Mouse (Mus musculus): ENCODE measurements around the gene Pdcd1lg2.

Pdcd1lg2 gene

DNA sequence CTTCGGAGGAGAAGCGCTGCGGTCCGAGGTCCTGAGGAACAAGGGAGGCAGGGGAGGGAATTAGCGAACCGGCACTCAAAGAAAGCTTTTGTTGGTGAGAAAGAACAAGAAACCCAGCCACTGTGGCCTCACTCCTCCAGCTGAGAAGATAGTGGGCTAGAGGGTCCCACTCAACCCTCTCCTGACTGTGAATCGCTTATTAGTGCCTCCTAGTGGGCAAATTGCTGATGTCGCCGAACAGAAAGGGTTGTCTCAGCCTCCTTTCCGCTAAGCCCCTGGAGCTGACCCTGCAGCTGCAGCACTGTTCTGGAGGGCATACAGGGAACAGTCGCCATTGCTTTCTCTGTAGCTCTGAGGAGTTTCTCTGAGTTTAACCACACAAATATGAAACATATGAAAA, 90.4 kb downstream of the Pdcd1lg2 start:
- no peak for DNase-seq

DNA sequence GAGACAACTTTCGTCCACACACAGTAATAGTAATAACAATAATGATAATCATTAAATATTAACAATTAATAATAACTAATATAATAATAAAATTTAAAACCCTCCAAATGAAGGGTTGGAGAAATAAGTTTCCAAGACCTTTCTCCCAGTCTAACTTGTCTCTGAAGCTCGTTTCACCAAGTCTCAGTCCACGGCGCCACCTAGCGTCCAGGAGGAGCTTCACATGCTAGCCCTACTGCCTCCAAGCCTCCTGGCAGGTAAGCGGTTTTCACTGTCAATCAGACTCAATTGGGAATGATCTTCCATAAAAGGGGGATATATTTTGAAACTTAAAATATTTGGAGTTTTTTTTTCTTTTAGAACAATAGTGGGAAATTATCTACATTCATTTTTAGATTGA, 90.8 kb downstream of the Pdcd1lg2 start:
- DNase-seq = peak; percentile 65

DNA sequence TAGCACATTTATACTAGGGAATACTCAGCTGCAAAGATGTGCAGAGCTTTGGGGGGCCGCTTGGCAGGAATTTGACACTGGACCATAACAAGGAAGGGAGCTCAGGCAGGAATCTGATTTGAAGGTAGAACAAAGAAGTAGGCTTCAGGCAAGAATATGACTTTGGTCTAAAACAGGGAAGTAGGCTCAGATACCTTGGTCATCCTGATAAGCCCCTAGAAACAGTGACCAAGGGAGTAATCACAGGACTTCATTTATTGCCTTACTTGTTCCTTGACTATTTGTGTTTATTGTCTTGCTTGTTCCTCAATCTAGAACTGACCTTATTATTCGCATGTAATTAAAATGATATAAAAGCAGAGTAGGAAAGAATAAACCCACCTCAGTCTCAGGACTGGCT, 93.4 kb downstream of the Pdcd1lg2 start:
- no peak for DNase-seq

DNA sequence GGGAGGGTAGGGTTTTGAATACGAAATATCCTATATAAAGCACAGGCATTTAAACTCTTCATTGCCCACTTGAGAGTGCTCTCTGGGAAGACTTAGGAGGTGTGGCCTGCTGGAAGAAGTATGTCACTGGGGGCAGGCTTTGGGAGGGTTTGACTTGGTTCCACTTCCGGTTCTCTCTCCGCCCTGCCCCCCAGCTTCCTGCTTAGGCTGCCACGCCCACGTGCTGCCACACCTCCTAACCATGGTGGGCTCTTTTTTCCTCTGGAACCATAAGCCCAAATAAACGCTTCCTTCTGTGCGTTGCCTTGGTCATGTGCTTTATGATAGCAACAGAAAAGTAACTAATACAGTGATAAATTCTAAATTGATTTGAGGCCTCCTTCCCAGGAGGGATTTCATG, 94.9 kb downstream of the Pdcd1lg2 start:
- DNase-seq = no peak

DNA sequence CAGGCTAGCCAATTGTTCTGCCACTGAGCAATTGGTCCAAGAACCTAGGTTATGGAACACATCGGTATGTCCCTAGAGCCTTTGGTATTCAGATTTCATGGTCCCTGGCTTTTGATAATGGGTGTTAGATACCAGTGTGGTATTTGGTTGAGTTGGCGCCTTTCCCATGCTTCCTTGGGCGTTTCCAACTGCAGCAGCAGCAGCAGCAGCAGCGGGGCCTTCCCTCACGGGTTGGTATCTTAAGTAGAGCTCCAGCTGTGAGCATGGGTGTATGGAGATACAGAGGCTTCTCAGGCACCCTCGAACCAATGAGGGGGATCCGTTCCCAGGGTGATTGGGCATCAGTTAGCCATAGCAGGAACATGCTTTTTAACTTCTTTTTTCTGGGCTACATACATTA, 97.5 kb downstream of the Pdcd1lg2 start:
- no peak for DNase-seq

DNA sequence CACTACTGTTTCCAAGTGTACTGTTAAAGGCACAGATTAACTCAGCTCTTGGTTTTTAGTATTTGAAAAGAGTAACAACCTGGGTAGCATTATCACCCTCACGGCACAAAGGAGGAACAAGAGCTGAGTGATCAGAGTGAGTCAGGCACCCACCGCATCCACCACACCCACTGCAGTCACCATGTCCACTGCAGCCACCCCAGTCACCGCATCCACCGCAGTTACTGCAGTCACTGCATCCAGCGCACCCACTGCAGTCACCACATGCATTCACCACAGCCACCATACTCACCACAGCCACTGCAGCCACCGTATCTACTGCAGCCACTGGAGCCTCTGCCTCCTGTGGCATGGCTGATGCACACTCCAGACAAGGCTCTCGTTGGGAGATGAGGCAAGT, 99.1 kb downstream of the Pdcd1lg2 start:
- DNase-seq = no peak

DNA sequence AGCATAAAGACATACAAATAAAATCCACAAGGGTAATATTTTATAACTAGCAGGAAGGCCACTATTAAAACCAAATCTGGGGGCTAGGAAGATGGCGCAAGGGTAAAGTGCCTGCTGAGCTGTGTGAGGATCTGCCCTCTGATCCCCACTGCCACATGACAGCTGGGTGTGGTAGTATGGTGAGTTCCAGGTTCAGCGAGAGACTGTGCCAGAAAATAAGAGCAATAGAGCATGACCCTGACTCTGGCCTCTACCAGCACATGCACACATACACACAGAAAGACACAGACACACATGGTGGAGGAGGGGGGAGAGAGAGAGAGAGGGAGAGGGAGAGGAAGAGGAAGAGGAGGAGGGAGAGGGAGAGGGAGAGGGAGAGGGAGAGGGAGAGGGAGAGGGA, 101.1 kb downstream of the Pdcd1lg2 start:
- no peak for DNase-seq

DNA sequence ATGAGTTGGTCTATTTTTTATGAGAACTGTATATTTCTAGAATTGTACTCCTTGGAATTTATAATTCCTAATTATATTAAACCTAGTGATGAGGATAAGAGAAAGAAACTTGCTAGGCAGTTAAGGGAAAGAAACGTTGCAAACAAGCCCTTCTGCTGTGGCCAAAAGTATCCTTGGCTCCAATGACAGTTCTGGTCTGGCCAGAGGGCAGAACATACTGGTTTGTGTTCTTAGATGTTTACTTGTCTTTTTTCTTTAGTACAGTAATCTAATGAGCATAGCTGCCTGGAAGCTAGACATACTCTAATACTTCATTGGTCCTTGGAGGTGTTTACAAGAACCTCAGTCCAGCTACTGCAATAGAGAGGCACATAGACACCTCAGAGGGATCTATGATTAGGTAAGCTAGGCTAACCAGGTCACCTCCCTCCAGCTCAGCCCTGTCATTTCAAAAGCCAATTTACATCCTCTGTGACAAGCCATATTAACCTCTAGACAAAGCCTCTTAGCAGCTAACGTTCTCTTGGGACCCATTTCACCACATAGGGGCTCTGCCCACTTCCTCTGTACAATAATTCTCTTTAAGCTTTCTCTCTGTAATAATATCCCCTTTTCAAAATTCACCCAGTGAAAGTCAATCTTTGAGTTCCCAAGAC, 102.5 kb downstream of the Pdcd1lg2 start:
- DNase-seq = no peak

DNA sequence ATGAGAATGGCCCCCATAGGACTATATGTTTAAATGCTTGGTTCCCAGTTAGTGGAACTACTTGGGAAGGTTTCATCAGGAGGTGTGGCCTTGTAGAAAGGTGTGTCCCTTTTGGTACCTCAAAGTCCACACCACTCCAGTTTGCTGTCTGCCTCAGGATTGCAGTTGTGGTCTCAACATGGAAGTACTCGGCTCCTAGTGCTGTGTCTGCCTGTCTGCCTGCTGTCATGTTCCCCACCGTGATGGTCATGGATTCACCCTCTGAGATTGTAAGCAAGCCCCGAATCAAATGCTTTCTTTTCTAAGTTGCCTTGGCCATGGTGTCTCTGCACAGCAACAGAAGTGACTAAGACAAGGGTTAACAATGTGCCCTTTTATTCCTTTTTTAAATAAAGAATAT, 103.4 kb downstream of the Pdcd1lg2 start:
- DNase-seq = no peak

DNA sequence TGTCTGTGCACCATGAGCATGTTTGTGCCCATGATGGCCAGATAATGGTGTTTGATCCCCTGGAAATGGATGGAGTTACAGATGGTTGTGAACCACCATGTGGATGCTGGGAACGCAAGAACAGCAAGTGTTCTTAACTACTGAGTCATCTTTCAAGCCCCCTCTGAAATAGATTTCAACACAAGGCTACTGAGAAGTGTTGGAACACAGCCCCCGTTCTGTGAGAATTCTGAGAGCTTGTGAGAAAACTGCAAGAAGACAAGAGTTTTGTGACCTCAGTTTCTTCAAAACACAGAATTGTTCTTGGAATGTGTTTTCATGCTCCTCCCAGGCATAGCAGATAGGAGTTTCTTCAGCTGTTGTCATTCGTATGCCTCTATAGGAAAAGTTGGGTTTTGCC, 104.7 kb downstream of the Pdcd1lg2 start:
- DNase-seq = no peak

DNA sequence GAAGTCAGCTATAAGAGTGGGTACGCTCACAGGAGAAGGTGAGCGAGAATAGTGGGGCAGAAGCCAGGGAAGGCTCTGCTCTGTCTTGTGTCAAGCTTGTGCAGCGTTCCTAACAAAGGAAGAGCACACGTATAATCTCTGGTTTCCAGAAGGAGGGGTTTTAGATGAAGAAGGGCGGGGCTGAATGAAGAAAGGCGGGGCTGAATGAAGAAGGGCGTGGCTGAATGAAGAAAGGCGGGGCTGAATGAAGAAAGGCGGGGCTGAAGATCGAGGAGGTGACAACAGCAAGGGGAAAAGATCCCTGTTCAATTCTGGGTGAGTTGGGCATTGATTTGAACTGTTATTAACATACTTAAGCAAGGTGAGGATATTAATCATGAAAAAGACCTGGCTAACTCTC, 105.3 kb downstream of the Pdcd1lg2 start:
- no peak for DNase-seq

DNA sequence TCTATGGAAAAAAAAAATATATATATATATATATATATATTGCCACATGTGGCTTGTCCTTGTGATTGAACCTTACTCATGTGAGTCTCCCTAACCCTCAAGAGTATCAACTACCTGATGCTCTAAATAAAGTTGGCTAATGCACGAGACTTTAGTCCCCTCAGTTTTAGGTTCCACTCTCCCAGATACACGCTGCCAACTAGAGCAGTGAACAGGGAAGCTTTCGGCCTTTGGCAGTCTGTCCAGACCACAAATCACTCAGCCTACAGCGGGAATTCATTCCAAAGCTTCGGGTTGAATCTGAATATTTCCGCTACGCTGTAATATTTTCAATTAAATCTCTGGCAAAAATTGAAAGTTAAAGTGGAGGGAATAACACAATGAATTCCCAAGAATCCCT, 107.7 kb downstream of the Pdcd1lg2 start:
- DNase-seq = no peak

DNA sequence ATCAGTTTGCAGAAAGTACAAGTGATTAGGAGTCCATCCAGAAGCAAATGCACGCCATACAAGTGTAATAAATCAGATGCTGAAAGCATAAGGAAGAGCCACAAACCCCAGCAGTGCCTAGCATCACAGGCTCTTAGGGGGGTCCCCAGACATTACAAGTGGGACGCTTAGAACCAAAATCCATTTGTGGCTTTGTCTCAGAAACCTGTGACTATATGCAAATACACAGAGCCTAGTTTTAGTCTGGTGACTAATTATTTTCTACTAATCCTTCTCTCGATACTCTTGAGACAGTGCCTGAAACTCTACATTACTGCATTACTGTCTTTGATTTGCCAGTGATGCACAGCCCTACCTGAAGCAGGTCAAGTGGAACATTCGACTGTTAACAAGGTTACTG, 108.2 kb downstream of the Pdcd1lg2 start:
- DNase-seq = no peak
